Comparison of ENCODE assay signal across 17 mouse cellular contexts in genomic region chr15:80026061-80026460, GRCm38 (mm10). TPM values are rescaled to one million over a fixed set of nuclear protein-coding genes. Genes with fewer than 3 reads are reported as not detected.
DNase-seq lines count a peak whose midpoint lies in the region; ATAC-seq and TF ChIP-seq lines count a peak whose summit lies in the region.
"Had no signal": no experiment of that assay in that cellular context is flagged by ENCODE, and none has a peak within 500 bp of the region (broad histone marks: within the 10 kb centered on the region; RNA-seq: fewer than 3 reads in every experiment).

No protein-coding gene starts in this region.

- no peak overlapping the region for H3K4me2 ChIP-seq in heart, embryonic 15.5 days
- no peak overlapping the region for H3K4me2 ChIP-seq in lung, embryonic 16.5 days (ENCODE audit: low read depth, low read length)
- H3K4me2 ChIP-seq: forebrain, embryonic 13.5 days; heart, embryonic 11.5 days; hindbrain, embryonic 13.5 days; intestine, embryonic 15.5 days had no signal

- H3K27ac ChIP-seq in heart, embryonic 15.5 days, result peak overlapping the region; percentile 69
- H3K27ac ChIP-seq in lung, embryonic 16.5 days (ENCODE audit: low read length), result peak overlapping the region; percentile 18; the same call in 1 of the 2 replicates
- peak overlapping the region; percentile 45 for H3K27ac ChIP-seq in macrophage
- H3K27ac ChIP-seq: forebrain, embryonic 13.5 days; hindbrain, embryonic 13.5 days; intestine, embryonic 15.5 days had no signal

- H3K36me3 ChIP-seq in heart, embryonic 15.5 days, result no peaks in the 10 kb centered on the region
- no peaks in the 10 kb centered on the region for H3K36me3 ChIP-seq in lung, embryonic 16.5 days (ENCODE audit: control insufficient read depth, insufficient read depth, low read length)
- H3K36me3 ChIP-seq in macrophage (ENCODE audit: inconsistent target), result no peaks in the 10 kb centered on the region
- H3K36me3 ChIP-seq: hindbrain, embryonic 13.5 days; intestine, embryonic 15.5 days had no signal

- no peak overlapping the region for H3K4me3 ChIP-seq in heart, embryonic 15.5 days
- no peak overlapping the region for H3K4me3 ChIP-seq in lung, embryonic 16.5 days (ENCODE audit: low read length)
- H3K4me3 ChIP-seq in lung, adult 2 months (replicated peaks; ENCODE audit: extremely low read depth, low read depth, low read length), result no peak overlapping the region
- H3K4me3 ChIP-seq in macrophage (ENCODE audit: inconsistent target), result no peak overlapping the region
- H3K4me3 ChIP-seq: forebrain, embryonic 13.5 days; hindbrain, embryonic 13.5 days; intestine, embryonic 15.5 days had no signal

- no peak for ATAC-seq in heart, embryonic 15.5 days (replicated peaks; ENCODE audit: insufficient number of reproducible peaks, insufficient read depth, low FRiP score, low read depth)
- ATAC-seq in lung, embryonic 16.5 days (ENCODE audit: low read depth), result no peak
- ATAC-seq: forebrain, embryonic 13.5 days; intestine, embryonic 15.5 days had no signal

- no peaks in the 10 kb centered on the region for H3K27me3 ChIP-seq in heart, embryonic 15.5 days
- no peaks in the 10 kb centered on the region for H3K27me3 ChIP-seq in lung, embryonic 16.5 days (ENCODE audit: control insufficient read depth, insufficient read depth, low read depth, low read length)
- H3K27me3 ChIP-seq: intestine, embryonic 15.5 days had no signal

- H3K9ac ChIP-seq in heart, embryonic 15.5 days, result no peak overlapping the region
- no peak overlapping the region for H3K9ac ChIP-seq in lung, embryonic 16.5 days (ENCODE audit: low read length)
- H3K9ac ChIP-seq: forebrain, embryonic 13.5 days; hindbrain, embryonic 13.5 days; intestine, embryonic 15.5 days had no signal

- H3K79me2 ChIP-seq in macrophage (ENCODE audit: inconsistent target), result no peaks in the 10 kb centered on the region

- DNase-seq in adrenal gland, postnatal 14 days, result peak; percentile 40
- no peak for DNase-seq in adrenal gland, adult 8-10 months
- DNase-seq in heart, adult 18-20 months, result no peak
- DNase-seq in lung, adult 2 months, result no peak
- no peak for DNase-seq in thymus, postnatal 4 days
- DNase-seq: adrenal gland, postnatal 10 days; cerebellum, adult 9-10 months; embryo, embryonic 11 days; left cerebral cortex, postnatal 4 days; thymus, adult 18-20 months had no signal

- peaks cover 47% of the 10 kb centered on the region for H3K4me1 ChIP-seq in heart, embryonic 15.5 days (replicated peaks)
- H3K4me1 ChIP-seq in lung, embryonic 16.5 days (replicated peaks; ENCODE audit: control insufficient read depth, insufficient read depth, low read length), result peaks cover 8% of the 10 kb centered on the region
- H3K4me1 ChIP-seq in lung, adult 2 months (ENCODE audit: control insufficient read depth, insufficient read depth, low read length), result peaks cover 11% of the 10 kb centered on the region

- no peak for TF ChIP-seq POLR2A in lung, adult 2 months (IDR thresholded peaks at IDR 0.05; ENCODE audit: borderline replicate concordance, extremely low read depth, low read depth, low read length)

- 87% methylated on average over 5 of the region's 5 CpGs for WGBS in heart, embryonic 15.5 days
- WGBS in lung, embryonic 16.5 days, result 73% methylated on average over 5 of the region's 5 CpGs
- WGBS in lung, adult 2 months, result 61% methylated on average over 5 of the region's 5 CpGs
- WGBS in macrophage (ENCODE audit: missing documents), result 90% methylated on average over 5 of the region's 5 CpGs

- no peak for TF ChIP-seq CTCF in lung, adult 2 months (IDR thresholded peaks at IDR 0.05; ENCODE audit: insufficient read depth, low read length)

- no peaks in the 10 kb centered on the region for H3K9me3 ChIP-seq in heart, embryonic 15.5 days (replicated peaks)
- H3K9me3 ChIP-seq in lung, embryonic 16.5 days (ENCODE audit: control insufficient read depth, low read length), result no peaks in the 10 kb centered on the region
- H3K9me3 ChIP-seq: hindbrain, embryonic 13.5 days; intestine, embryonic 15.5 days had no signal

RNA-seq across cellular contexts. Expression of gene Pdgfb, which starts 11.3 kb away (rescaled TPM):
- total RNA-seq in adrenal gland, postnatal 14 days (2021), result 43.0 and 49.3 TPM in 2 replicates
- total RNA-seq in adrenal gland, adult 8-10 months (2022), result 10 to 100 TPM; 42.7 to 52.9 (median 43.2) TPM
- polyA plus RNA-seq in heart, embryonic 15.5 days (2015; fragmentation: Nextera tagmentation; extraction: Ambion mirVana), result 3.7 and 4.0 TPM in 2 replicates
- total RNA-seq in heart, adult 18-20 months (2021), result 10 to 100 TPM; 23.1 to 29.3 TPM
- 7.2 and 7.7 TPM in 2 replicates for polyA plus RNA-seq in lung, embryonic 16.5 days (2015; fragmentation: Nextera tagmentation; extraction: Ambion mirVana)
- 138 and 155 TPM in 2 replicates for polyA plus RNA-seq in lung, adult 2 months (2012; rRNA removed)
- total RNA-seq in macrophage (2018; cell fraction: chromatin; rRNA removed), result 10 to 100 TPM in 12 of 26 experiments, 1 to 10 TPM in 14; 2.3 to 61.6 (median 9.1) TPM
- total RNA-seq in macrophage (2018; cell fraction: cytosol; rRNA removed), result 10 to 100 TPM in 12 of 26 experiments, 1 to 10 TPM in 14; 2.9 to 35.1 (median 6.4) TPM
- total RNA-seq in macrophage (2018; cell fraction: nucleus; rRNA removed), result 10 to 100 TPM in 15 of 26 experiments, 1 to 10 TPM in 11; 5.4 to 78.2 (median 13.6) TPM
- 10.0 to 24.1 TPM (median 11.9 TPM) in 3 replicates for polyA plus RNA-seq in macrophage (2018)

RNA-seq across cellular contexts. Expression of gene Cbx7, which starts 55.1 kb away (rescaled TPM):
- total RNA-seq in adrenal gland, postnatal 14 days (2021), result 7.2 and 12.8 TPM in 2 replicates
- 10 to 100 TPM; 27.5 to 51.1 (median 40.9) TPM for total RNA-seq in adrenal gland, adult 8-10 months (2022)
- 0.63 and 1.9 TPM in 2 replicates for polyA plus RNA-seq in heart, embryonic 15.5 days (2015; fragmentation: Nextera tagmentation; extraction: Ambion mirVana)
- total RNA-seq in heart, adult 18-20 months (2021), result 10 to 100 TPM; 17.8 to 29.8 TPM
- polyA plus RNA-seq in lung, embryonic 16.5 days (2015; fragmentation: Nextera tagmentation; extraction: Ambion mirVana), result 3.1 and 4.3 TPM in 2 replicates
- polyA plus RNA-seq in lung, adult 2 months (2012; rRNA removed), result 72.5 and 75.9 TPM in 2 replicates
- total RNA-seq in macrophage (2018; cell fraction: chromatin; rRNA removed), result 10 to 100 TPM in 10 of 26 experiments, 1 to 10 TPM in 16; 1.4 to 33.0 (median 8.3) TPM
- total RNA-seq in macrophage (2018; cell fraction: cytosol; rRNA removed), result 1 to 10 TPM in 25 of 26 experiments, under 1 TPM in 1; 0.91 to 8.3 (median 2.7) TPM
- total RNA-seq in macrophage (2018; cell fraction: nucleus; rRNA removed), result 10 to 100 TPM in 8 of 26 experiments, 1 to 10 TPM in 18; 1.2 to 27.8 (median 4.8) TPM
- 1.2 to 5.5 TPM (median 4.3 TPM) in 3 replicates for polyA plus RNA-seq in macrophage (2018)

Comparison
In these comparisons a context has a peak if more than half of its experiments do, and no peak if none do; other contexts are left out.
1. RNA of gene Cbx7, which starts 55.1 kb away (polyA plus RNA-seq): 72.5 to 75.9 TPM in lung, adult 2 months; 1.2 to 5.5 TPM in macrophage, 3.1 to 4.3 TPM in lung, embryonic 16.5 days and 0.63 to 1.9 TPM in heart, embryonic 15.5 days; every median in the first group is over 10 times any median in the second.
2. H3K27ac ChIP-seq: peak in every context shown above with its lines; median percentile 69 in heart, embryonic 15.5 days; 45 in macrophage; 18 in lung, embryonic 16.5 days.